Mouse (Mus musculus) cerebellum, adult 2 months (tissue): Measurements from ENCODE around the gene Tmem106c.

ENCODE experiments used
- CTCF ChIP-seq: fragments of 200-500 bp; IDR thresholded peaks from 2 replicates; pipeline ENCODE4 v1.5.1; 2011; ENCODE audit warnings: low read depth, mild to moderate bottlenecking, control low read depth, low read length, moderate library complexity, borderline replicate concordance; ENCODE audit not compliant: insufficient read depth
- POLR2A ChIP-seq: fragments of 200-500 bp; IDR thresholded peaks from 2 replicates; pipeline ENCODE4 v1.6.1; 2011; ENCODE audit warnings: low read length, control low read depth, borderline replicate concordance; ENCODE audit not compliant: insufficient read depth

- TF ChIP-seq CTCF (no peak), POLR2A (no peak)
Measured at GRCm38 (mm10) chr15:97964836-97965187, 812 bp downstream of the Tmem106c start.
